Mouse (Mus musculus) thymus, adult 2 months (tissue): ENCODE data around the gene Ccsap.

ENCODE experiments used
- CTCF ChIP-seq: fragments of 200-500 bp; IDR thresholded peaks from 2 replicates; pipeline ENCODE4 v1.5.1; 2012; ENCODE audit warnings: mild to moderate bottlenecking, control low read depth, low read length, moderate library complexity, borderline replicate concordance; ENCODE audit not compliant: control insufficient read depth, poor library complexity, insufficient read depth; ENCODE audit errors: extremely low read depth
- POLR2A ChIP-seq: fragments of 200-500 bp; IDR thresholded peaks from 2 replicates; pipeline ENCODE4 v1.6.1; 2012; ENCODE audit warnings: mild to moderate bottlenecking, low read length, control low read depth, moderate library complexity; ENCODE audit not compliant: control insufficient read depth, poor library complexity, insufficient read depth; ENCODE audit errors: extremely low read depth

DNA sequence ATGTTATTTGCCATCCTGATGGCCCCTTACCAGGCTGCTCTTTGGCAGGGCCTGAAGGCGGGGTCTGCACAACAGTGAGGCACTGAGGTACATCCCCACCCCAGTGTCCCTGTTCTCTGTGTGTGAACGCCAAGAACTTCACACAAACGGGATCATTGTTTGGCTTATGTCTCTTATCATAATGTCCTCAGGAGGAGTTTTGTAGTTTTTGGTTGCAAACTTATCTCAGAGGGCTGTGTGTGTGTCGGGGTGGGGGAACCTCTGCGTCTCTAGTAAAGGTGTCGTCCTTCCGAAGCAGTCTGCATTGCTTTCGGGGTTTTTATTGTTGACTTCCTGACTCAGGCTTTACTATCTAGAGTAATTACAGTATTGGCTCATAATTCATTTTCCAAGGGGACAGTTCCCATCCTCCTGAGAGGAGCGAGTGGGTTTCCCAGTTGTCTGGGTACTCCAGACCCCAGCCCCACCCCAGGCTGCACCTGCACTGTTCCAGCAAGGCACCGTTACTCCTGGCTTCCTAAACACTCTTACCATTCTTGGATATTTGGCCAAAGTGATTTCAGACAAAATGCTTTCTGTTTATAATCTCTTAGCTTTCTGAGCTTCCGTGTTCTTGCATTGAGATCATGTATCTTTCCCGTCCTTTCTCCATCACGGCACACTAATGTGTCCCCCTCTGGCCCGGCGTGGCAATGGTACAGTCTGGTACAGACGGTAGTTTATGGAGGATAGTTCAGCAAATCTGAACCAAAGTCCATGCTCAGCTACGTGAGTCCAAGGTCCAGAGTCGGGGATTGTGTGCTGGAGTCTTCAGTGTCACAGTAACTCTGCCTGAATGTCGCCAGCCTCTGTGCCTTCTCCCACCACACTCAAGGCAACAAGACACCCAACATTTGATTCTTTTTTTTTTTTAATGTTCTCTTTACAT, 40.1 kb downstream of the Ccsap start:
- TF ChIP-seq POLR2A (no peak), CTCF (no peak)
